Mouse (Mus musculus) gastrocnemius, postnatal 10 days (tissue): ENCODE measurements around the gene Aurkb. TPM values are rescaled to one million over a fixed set of nuclear protein-coding genes. Genes with fewer than 3 reads are reported as not detected.

ENCODE experiments used
- DNase-seq: peaks from one replicate; pipeline ENCODE4 v3.0.0; 2021; ENCODE audit warnings: mixed read lengths
- total RNA-seq, 2 experiments: library from RNA; stranded (reverse); gene quantifications; 2 replicates each; pipeline ENCODE4 v1.2.3; 2021

The Aurkb gene
- total RNA-seq, 2 experiments from 2014 or later: 10.2 to 11.6 TPM

GRCm38 (mm10) chr11:69099177-69099914 is 53.9 kb downstream of the Aurkb start:
- DNase-seq: peak; percentile 89

DNA sequence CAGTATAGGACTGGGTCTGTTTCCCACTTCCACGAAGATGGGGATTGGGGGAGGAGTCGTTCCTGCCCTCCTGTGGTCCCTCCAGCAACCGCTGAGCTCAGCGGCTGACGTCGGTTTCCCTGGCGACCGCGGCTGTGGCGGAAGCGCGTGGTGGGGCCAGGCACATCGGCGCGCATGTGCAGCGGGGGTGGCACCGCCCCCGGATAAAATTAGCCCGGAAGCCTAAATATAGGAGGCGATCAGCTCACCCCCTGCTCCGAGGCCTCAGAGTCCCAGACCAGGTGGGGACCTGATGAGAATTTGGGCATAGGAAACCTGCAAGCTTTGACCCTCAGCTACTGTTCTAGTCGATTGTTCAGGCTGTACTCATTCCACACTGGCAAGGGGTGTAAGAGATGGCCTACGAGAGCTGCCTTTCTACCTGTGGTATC is 54.5 kb downstream of the Aurkb start:
- peak; percentile 92 for DNase-seq

DNA sequence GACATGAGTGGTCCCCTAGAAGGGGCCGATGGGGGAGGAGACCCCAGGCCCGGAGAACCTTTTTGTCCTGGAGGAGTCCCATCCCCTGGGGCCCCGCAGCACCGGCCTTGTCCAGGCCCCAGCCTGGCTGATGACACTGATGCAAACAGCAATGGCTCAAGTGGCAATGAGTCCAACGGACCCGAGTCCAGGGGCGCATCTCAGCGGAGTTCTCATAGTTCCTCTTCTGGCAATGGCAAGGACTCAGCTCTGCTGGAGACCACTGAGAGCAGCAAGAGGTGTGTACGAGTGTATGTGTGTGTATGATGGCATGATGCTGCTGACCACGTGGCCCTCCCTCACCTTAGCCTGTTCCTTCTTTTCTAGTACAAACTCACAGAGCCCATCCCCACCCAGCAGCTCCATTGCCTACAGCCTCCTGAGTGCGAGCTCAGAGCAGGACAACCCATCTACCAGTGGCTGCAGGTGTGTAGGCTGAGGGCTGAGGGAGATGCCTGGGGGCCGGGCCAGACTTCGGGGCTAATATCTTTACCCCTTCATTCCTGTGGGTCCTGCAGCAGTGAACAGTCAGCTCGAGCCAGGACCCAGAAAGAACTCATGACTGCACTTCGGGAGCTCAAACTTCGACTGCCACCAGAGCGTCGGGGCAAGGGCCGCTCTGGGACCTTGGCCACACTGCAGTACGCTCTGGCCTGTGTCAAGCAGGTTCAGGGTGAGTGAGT is 55.4 kb downstream of the Aurkb start:
- DNase-seq: peak; percentile 21

Other genes starting within 250 kb of the Aurkb start
- gene Ndel1, start 173.8 kb upstream of the Aurkb start, total RNA-seq: 10 to 100 TPM; 58.3 to 68.8 TPM
- gene Rnf222, start 157.1 kb upstream of the Aurkb start, total RNA-seq: not detected
- gene Rpl26, start 144.1 kb upstream of the Aurkb start, total RNA-seq: 1,000 to 10,000 TPM in 1 of 2 experiments, 100 to 1,000 TPM in 1; 992 to 1,013 TPM
- not detected for gene Odf4, start 118.6 kb upstream of the Aurkb start, total RNA-seq
- gene Arhgef15, start 88.2 kb upstream of the Aurkb start, total RNA-seq: 10 to 100 TPM; 13.0 to 17.1 TPM
- gene Slc25a35, start 77.5 kb upstream of the Aurkb start, total RNA-seq: 1 to 10 TPM; 2.3 to 3.7 TPM
- 10 to 100 TPM; 45.0 to 57.6 TPM for gene Rangrf, start 70.5 kb upstream of the Aurkb start, total RNA-seq
- 10 to 100 TPM in 1 of 2 experiments, 1 to 10 TPM in 1; 7.8 to 11.2 TPM for gene Pfas, start 37.2 kb upstream of the Aurkb start, total RNA-seq
- gene Ctc1, start 29.7 kb upstream of the Aurkb start, total RNA-seq: 10 to 100 TPM; 11.2 to 17.2 TPM
- 10 to 100 TPM; 12.6 to 13.9 TPM for gene Borcs6, start 14.1 kb downstream of the Aurkb start, total RNA-seq
- gene Tmem107, start 25.2 kb downstream of the Aurkb start, total RNA-seq: 1 to 10 TPM; 4.3 to 5.2 TPM
- gene Vamp2, start 42.8 kb downstream of the Aurkb start, total RNA-seq: 10 to 100 TPM; 52.4 to 55.8 TPM
- gene Per1, start 49.6 kb downstream of the Aurkb start, total RNA-seq: 10 to 100 TPM; 17.5 to 78.6 TPM
- not detected for gene Hes7, start 74.8 kb downstream of the Aurkb start, total RNA-seq
- gene 9130213A22Rik, start 76.9 kb downstream of the Aurkb start, total RNA-seq: under 1 TPM; 0.27 to 0.49 TPM
- under 1 TPM in 1 of 2 experiments, not detected in 1; 0.27 TPM for gene Aloxe3, start 80.2 kb downstream of the Aurkb start, total RNA-seq
- gene Alox12b, start 111.3 kb downstream of the Aurkb start, total RNA-seq: not detected
- under 1 TPM in 1 of 2 experiments, not detected in 1; 0.09 TPM for gene Alox8, start 152.2 kb downstream of the Aurkb start, total RNA-seq
- gene Gucy2e, start 191.4 kb downstream of the Aurkb start, total RNA-seq: not detected